Mouse (Mus musculus): ENCODE data around the gene Ddx52. TPM values are rescaled to one million over a fixed set of nuclear protein-coding genes. Genes with fewer than 3 reads are reported as not detected.

Gene Ddx52
- total RNA-seq, 4 experiments from 2014 or later = 9.8 to 12.4 (median 11.0) TPM

- DNase-seq (ENCODE audit: low spot score in 2 of 2) = no peak
Measured at GRCm38 (mm10) chr11:83968205-83968575, 26.3 kb downstream of the Ddx52 start.

DNA sequence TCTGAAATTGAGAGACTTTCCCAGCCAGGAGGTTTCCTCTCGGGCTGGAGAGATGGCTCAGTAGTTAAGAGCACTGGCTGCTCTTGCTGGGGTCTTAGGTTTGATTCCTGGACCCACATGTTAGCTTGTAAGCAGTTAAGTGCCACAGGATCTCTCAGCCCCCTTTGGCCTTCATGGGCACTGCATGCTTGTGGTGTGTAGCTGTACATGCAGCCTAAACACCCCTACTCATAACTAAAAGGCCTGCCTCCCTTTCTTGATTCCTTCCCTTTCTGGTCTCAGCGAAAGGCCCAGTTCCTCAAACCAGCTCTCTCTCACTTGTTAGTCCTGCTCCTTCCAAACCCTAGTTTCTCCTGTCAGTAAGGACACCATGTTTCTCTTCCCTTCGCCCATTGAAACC lies 27.2 kb downstream of the Ddx52 start:
- DNase-seq (ENCODE audit: low spot score in 2 of 2) = no peak

- DNase-seq (ENCODE audit: low spot score in 2 of 2) = no peak
Measured at GRCm38 (mm10) chr11:83974561-83975346, 32.9 kb downstream of the Ddx52 start.

DNA sequence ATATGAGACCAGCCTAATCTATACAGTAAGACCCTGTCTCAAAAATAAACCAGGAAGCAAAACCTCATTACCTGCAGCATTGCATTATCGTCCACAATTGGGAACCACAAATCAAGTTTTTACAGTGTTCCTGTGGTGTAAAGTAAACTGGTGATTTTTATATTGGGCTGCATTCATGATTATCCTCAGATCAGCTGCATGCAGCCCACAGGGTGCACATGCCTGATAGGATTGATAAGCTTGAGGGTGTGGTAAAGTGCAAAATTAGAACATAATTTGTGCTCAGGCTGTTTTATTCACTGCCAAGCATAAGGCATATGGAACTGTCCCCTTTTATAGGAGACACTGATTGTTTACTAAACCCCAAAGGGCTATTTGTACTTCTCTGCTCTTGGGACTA lies 33.6 kb downstream of the Ddx52 start:
- DNase-seq (ENCODE audit: low spot score in 2 of 2) = no peak

GRCm38 (mm10) chr11:83976236-83976977 lies 34.5 kb downstream of the Ddx52 start:
- DNase-seq (ENCODE audit: low spot score in 2 of 2) = no peak

DNA sequence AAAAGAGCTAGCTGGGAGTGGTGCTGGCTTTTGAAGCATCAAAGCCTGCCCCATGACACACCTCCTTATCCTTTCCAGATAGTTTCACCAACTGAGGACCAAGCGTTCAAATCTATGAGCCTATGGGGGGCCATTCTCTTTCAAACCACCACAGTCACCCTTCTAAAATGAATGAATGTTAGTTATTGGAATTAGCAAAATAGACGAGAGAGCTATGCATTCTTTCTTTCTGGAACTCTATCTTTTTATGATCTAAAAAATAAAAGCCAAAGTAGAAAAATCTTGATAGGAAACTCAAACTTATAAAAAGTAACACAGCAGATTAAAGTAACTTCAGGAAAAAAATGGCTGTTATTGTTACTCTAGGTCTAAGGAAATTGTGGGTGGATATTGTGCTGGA lies 35.9 kb downstream of the Ddx52 start:
- no peak for DNase-seq (ENCODE audit: low spot score in 2 of 2)

- DNase-seq (ENCODE audit: low spot score in 2 of 2) = no peak
Measured at GRCm38 (mm10) chr11:83979992-83980391, 38.1 kb downstream of the Ddx52 start.

GRCm38 (mm10) chr11:83981338-83981737 lies 39.5 kb downstream of the Ddx52 start:
- DNase-seq (ENCODE audit: low spot score in 2 of 2) = no peak

GRCm38 (mm10) chr11:83991701-83992100 lies 49.8 kb downstream of the Ddx52 start:
- DNase-seq (ENCODE audit: low spot score in 2 of 2) = no peak

GRCm38 (mm10) chr11:83993428-83993827 lies 51.6 kb downstream of the Ddx52 start:
- peak in 1 of 2 experiments; percentile 12 for DNase-seq (ENCODE audit: low spot score in 2 of 2)

DNA sequence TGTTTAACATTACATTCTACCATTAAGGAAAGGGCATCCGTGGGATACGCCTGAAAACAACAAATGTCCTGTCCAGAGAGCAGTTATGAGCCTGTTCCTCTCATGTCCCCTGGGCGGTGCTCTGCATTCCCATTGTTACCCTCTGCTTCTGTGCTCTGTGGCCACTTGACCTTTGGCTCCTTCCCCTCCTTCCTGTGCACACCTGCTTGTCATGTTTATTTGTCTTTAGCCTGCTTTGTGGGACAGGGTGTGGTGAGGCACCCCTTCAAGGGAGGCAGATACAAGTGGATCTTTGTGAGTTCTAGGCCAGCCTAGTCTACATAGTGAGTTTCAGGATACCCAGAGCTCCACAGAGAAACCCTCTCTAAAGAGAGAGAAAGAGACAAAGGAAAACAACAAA lies 52.6 kb downstream of the Ddx52 start:
- no peak for DNase-seq (ENCODE audit: low spot score in 2 of 2)

- DNase-seq (ENCODE audit: low spot score in 2 of 2) = no peak
Measured at GRCm38 (mm10) chr11:83995535-83995950, 53.7 kb downstream of the Ddx52 start.

- DNase-seq (ENCODE audit: low spot score in 2 of 2) = no peak
Measured at GRCm38 (mm10) chr11:83997171-83997868, 55.5 kb downstream of the Ddx52 start.

DNA sequence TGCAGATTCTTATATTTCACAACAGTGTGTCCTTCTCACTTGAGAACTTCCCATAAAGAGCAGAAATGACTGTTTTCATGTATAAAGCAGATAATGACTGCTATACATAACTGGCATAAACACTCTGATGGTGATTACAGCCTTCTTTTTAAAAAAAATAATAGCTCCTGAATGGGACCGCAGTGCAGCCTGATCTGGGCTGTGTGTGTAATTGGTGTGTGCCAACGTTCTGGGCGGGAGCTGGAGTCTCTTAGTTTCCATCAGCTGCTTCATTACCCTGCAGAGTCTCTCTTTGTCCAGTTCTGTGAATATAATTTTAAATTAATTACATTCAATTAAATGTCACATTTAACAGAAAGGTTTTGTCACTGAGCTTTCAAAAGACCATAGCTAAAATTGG lies 57.1 kb downstream of the Ddx52 start:
- no peak for DNase-seq (ENCODE audit: low spot score in 2 of 2)

DNA sequence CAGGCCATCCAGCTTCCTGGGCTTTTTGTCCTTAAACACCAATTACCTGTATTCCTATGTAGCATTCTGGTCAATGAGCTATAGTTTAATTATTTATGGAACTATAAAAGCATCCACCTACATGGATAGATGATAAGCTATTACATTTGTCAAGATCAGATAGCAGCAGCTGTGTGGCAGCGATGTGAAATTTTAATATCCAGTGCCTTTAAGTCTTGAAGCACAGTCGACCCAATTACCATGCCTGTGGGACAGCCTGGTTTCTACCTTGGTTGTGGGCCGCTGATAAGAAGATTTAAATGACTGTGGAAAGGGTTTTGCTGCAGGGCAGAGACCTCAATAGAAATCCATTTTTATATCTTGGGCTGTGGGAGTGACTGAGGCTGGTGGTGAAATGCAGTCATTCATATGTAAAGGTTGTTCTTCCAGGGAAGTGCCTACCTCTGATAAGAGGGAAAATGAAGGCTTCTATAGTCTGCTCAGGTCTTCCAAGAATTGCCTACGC lies 57.6 kb downstream of the Ddx52 start:
- no peak for DNase-seq (ENCODE audit: low spot score in 2 of 2)

DNA sequence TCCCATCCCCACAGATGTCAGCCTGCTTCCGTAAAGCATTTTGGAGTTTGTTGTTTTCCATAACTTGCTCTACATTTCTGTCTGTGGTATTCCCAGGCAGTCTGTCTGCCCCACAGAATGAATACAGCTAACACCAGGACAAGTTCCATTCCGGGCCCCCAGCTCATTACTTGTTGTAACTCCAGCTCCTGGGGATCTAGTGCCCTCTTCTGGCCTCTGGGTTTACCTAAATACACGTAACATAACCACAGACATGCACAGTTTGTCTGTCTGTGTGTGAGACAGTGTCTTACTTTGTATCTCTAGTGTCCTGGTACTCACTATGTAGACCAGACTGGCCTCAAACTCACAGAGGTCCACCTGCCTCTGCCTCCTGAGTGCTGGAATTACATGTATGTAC lies 59.4 kb downstream of the Ddx52 start:
- no peak for DNase-seq (ENCODE audit: low spot score in 2 of 2)

GRCm38 (mm10) chr11:84003986-84004385 lies 62.1 kb downstream of the Ddx52 start:
- no peak for DNase-seq (ENCODE audit: low spot score in 2 of 2)

DNA sequence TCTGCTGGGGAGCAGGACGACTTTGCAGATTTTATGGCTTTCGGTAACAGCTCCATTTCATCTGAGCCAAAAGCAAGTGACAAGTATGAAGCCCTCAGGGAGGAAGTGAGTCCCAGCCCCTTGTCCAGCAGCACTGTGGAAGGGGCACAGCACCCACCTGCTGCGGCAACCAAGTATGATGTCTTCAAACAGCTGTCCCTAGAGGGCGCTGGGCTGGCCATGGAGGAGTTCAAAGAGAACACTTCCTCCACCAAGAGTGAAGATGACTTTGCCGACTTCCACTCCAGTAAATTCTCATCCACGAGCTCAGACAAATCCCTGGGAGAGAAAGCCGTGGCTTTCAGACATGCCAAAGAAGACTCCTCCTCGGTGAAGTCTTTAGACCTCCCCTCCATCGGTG lies 67.1 kb downstream of the Ddx52 start:
- DNase-seq (ENCODE audit: low spot score in 2 of 2) = no peak

GRCm38 (mm10) chr11:84010411-84010810 lies 68.5 kb downstream of the Ddx52 start:
- no peak for DNase-seq (ENCODE audit: low spot score in 2 of 2)

- DNase-seq (ENCODE audit: low spot score in 2 of 2) = no peak
Measured at GRCm38 (mm10) chr11:84011050-84011449, 69.2 kb downstream of the Ddx52 start.

- DNase-seq (ENCODE audit: low spot score in 2 of 2) = no peak
Measured at GRCm38 (mm10) chr11:84011576-84011975, 69.7 kb downstream of the Ddx52 start.
